Mouse (Mus musculus) pancreas, adult 10 weeks (tissue): ENCODE measurements around the gene Fgd2. TPM values are rescaled to one million over a fixed set of nuclear protein-coding genes. Genes with fewer than 3 reads are reported as not detected.

Experiments
- polyA plus RNA-seq: library from polyadenylated mRNA; stranded (reverse); fragments of 350-450 nt; fragmentation: Illumina TruSeq; extraction: RNeasy Lipid Tissue Mini Kit (QIAGEN cat#74804); gene quantifications from one replicate; pipeline ENCODE4 v1.2.3, GENCODE M21; 2015; ENCODE audit warnings: low read depth, low replicate concordance; ENCODE audit not compliant: insufficient read depth

Gene Fgd2
- polyA plus RNA-seq = 5.5 TPM

GRCm38 (mm10) chr17:29360761-29361221 is at the start of gene Fgd2:
Gene Fgd2, plus strand, starts transcription at chr17:29360914.

DNA sequence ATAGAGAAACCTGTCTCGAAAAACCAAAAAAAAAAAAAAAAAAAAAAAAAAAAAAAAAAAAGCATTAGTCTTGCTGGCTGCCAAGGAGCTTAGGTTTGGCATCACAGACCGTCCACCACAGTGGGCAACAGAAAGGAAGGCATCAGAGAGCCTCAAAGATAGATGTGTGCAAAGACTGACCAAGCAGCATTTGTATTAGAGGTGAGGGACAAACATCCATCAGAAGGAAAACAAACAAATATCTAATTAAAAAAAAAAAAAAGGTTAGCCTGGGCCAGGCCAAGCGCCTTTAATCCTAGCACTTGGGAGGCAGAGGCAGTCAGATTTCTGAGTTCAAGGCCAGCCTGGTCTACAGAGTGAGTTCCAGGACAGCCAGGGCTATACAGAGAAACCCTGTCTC is 43.3 kb upstream of the Fgd2 start, which contains the start of gene Pi16:
Gene Pi16 (plus strand): TSS at position 301 of the 400 bp plus-strand sequence.

GRCm38 (mm10) chr17:29347645-29348256 is 13.0 kb upstream of the Fgd2 start, which contains the start of gene Mtch1:
Gene Mtch1, minus strand, starts transcription at chr17:29347934.

Other genes with a start within 250 kb of the Fgd2 start
- gene Rab44, start 246.8 kb upstream of the Fgd2 start, polyA plus RNA-seq = not detected
- gene Cpne5, start 122.7 kb upstream of the Fgd2 start, polyA plus RNA-seq = not detected
- 4.3 TPM for gene Ppil1, start 96.7 kb upstream of the Fgd2 start, polyA plus RNA-seq
- 41.6 TPM for gene BC004004, start 92.1 kb upstream of the Fgd2 start, polyA plus RNA-seq
- 17.9 TPM for gene Pi16, start 43.2 kb upstream of the Fgd2 start, polyA plus RNA-seq
- gene Mtch1, start 13.0 kb upstream of the Fgd2 start, polyA plus RNA-seq = 60.3 TPM
- 6.6 TPM for gene Pim1, start 129.8 kb downstream of the Fgd2 start, polyA plus RNA-seq
- gene Gm17657, start 188.7 kb downstream of the Fgd2 start, polyA plus RNA-seq = not detected
- gene Tbc1d22b, start 188.9 kb downstream of the Fgd2 start, polyA plus RNA-seq = 5.9 TPM
- not detected for gene Tmem217, start 191.5 kb downstream of the Fgd2 start, polyA plus RNA-seq